Mouse (Mus musculus): ENCODE data around the gene Repin1. TPM values are rescaled to one million over a fixed set of nuclear protein-coding genes. Genes with fewer than 3 reads are reported as not detected.
A peak's percentile ranks its signal among the peaks of the same experiment; 100 is the strongest.

Gene Repin1
- polyA plus RNA-seq, 1 experiment from 2014 or later: 47.5 TPM

- H3K4me1 ChIP-seq (ENCODE audit: control insufficient read depth, insufficient read depth, low read length): peaks cover 6% of the 10 kb centered on the region; the same call in 1 of the 2 replicates
- WGBS: 37% methylated on average over 13 of the region's 14 CpGs
- no peak for DNase-seq (ENCODE audit: low spot score)
- peak; percentile 76 for ATAC-seq (ENCODE audit: insufficient read depth, low FRiP score, low TSS enrichment)
- H3K27me3 ChIP-seq (ENCODE audit: control insufficient read depth, insufficient read depth, low read length): no peaks in the 10 kb centered on the region
- H3K4me2 ChIP-seq (ENCODE audit: low read depth): peak overlapping the region; percentile 83
- no peaks in the 10 kb centered on the region for H3K36me3 ChIP-seq (ENCODE audit: control insufficient read depth, insufficient read depth, low read length)
- peak overlapping the region; percentile 38 for H3K4me3 ChIP-seq (ENCODE audit: low read depth, low read length)
- H3K9ac ChIP-seq (ENCODE audit: low read length): peak overlapping the region; percentile 83
- H3K9me3 ChIP-seq (ENCODE audit: control insufficient read depth, low read length): no peaks in the 10 kb centered on the region
- H3K27ac ChIP-seq (ENCODE audit: low read depth, low read length): peak overlapping the region; percentile 91
These were observed 38.4 kb upstream of the Repin1 start for GRCm38 (mm10) chr6:48555104-48555890.

GRCm38 (mm10) chr6:48555956-48556355, 37.7 kb upstream of the Repin1 start:
- Histone ChIP-seq H3K27ac (ENCODE audit: low read depth, low read length) (no peak overlapping the region), H3K27me3 (ENCODE audit: control insufficient read depth, insufficient read depth, low read length) (no peaks in the 10 kb centered on the region)

GRCm38 (mm10) chr6:48565693-48566310, 27.9 kb upstream of the Repin1 start:
- DNase-seq (ENCODE audit: low spot score) (no peak), ATAC-seq (ENCODE audit: insufficient read depth, low FRiP score, low TSS enrichment) (no peak)
- Histone ChIP-seq H3K36me3 (ENCODE audit: control insufficient read depth, insufficient read depth, low read length) (peaks cover 2% of the 10 kb centered on the region; the same call in 1 of the 2 replicates), H3K27me3 (ENCODE audit: control insufficient read depth, insufficient read depth, low read length) (no peaks in the 10 kb centered on the region), H3K4me2 (ENCODE audit: low read depth) (no peak overlapping the region), H3K27ac (ENCODE audit: low read depth, low read length) (no peak overlapping the region), H3K4me3 (ENCODE audit: low read depth, low read length) (no peak overlapping the region), H3K4me1 (ENCODE audit: control insufficient read depth, insufficient read depth, low read length) (no peaks in the 10 kb centered on the region), H3K9ac (ENCODE audit: low read length) (no peak overlapping the region), H3K9me3 (ENCODE audit: control insufficient read depth, low read length) (no peaks in the 10 kb centered on the region)
- WGBS: 93% methylated on average over 4 of the region's 4 CpGs

More at GRCm38 (mm10) chr6:48555956-48556355, 37.7 kb upstream of the Repin1 start:
- WGBS: 93% methylated on average over 3 of the region's 3 CpGs
- Histone ChIP-seq H3K9ac (ENCODE audit: low read length) (no peak overlapping the region), H3K9me3 (ENCODE audit: control insufficient read depth, low read length) (no peaks in the 10 kb centered on the region), H3K4me3 (ENCODE audit: low read depth, low read length) (no peak overlapping the region), H3K36me3 (ENCODE audit: control insufficient read depth, insufficient read depth, low read length) (no peaks in the 10 kb centered on the region), H3K4me2 (ENCODE audit: low read depth) (peak overlapping the region; percentile 83), H3K4me1 (ENCODE audit: control insufficient read depth, insufficient read depth, low read length) (peaks cover 6% of the 10 kb centered on the region; the same call in 1 of the 2 replicates)
- ATAC-seq (ENCODE audit: insufficient read depth, low FRiP score, low TSS enrichment) (no peak), DNase-seq (ENCODE audit: low spot score) (no peak)

- no peak for ATAC-seq (ENCODE audit: insufficient read depth, low FRiP score, low TSS enrichment)
- no peak overlapping the region for H3K4me3 ChIP-seq (ENCODE audit: low read depth, low read length)
- no peaks in the 10 kb centered on the region for H3K4me1 ChIP-seq (ENCODE audit: control insufficient read depth, insufficient read depth, low read length)
- H3K27me3 ChIP-seq (ENCODE audit: control insufficient read depth, insufficient read depth, low read length): no peaks in the 10 kb centered on the region
- H3K4me2 ChIP-seq (ENCODE audit: low read depth): no peak overlapping the region
- no peaks in the 10 kb centered on the region for H3K9me3 ChIP-seq (ENCODE audit: control insufficient read depth, low read length)
- no peak overlapping the region for H3K9ac ChIP-seq (ENCODE audit: low read length)
- H3K27ac ChIP-seq (ENCODE audit: low read depth, low read length): no peak overlapping the region
- peak; percentile 24 for DNase-seq (ENCODE audit: low spot score)
- WGBS: 63% methylated on average over 5 of the region's 5 CpGs
- H3K36me3 ChIP-seq (ENCODE audit: control insufficient read depth, insufficient read depth, low read length): peaks cover 2% of the 10 kb centered on the region; the same call in 1 of the 2 replicates
These were observed 27.4 kb upstream of the Repin1 start for GRCm38 (mm10) chr6:48566312-48566711.

- H3K4me3 ChIP-seq (ENCODE audit: low read depth, low read length): no peak overlapping the region
- H3K4me2 ChIP-seq (ENCODE audit: low read depth): no peak overlapping the region
- no peak for DNase-seq (ENCODE audit: low spot score)
- H3K9me3 ChIP-seq (ENCODE audit: control insufficient read depth, low read length): no peaks in the 10 kb centered on the region
- H3K27ac ChIP-seq (ENCODE audit: low read depth, low read length): no peak overlapping the region
- no peaks in the 10 kb centered on the region for H3K4me1 ChIP-seq (ENCODE audit: control insufficient read depth, insufficient read depth, low read length)
- no peaks in the 10 kb centered on the region for H3K27me3 ChIP-seq (ENCODE audit: control insufficient read depth, insufficient read depth, low read length)
- H3K36me3 ChIP-seq (ENCODE audit: control insufficient read depth, insufficient read depth, low read length): peaks cover 2% of the 10 kb centered on the region; the same call in 1 of the 2 replicates
- ATAC-seq (ENCODE audit: insufficient read depth, low FRiP score, low TSS enrichment): no peak
- H3K9ac ChIP-seq (ENCODE audit: low read length): no peak overlapping the region
- WGBS: 88% methylated on average over 21 of the region's 21 CpGs
These were observed 25.4 kb upstream of the Repin1 start for GRCm38 (mm10) chr6:48568036-48568984.

- WGBS: 88% methylated on average over 8 of the region's 8 CpGs
- Histone ChIP-seq H3K4me2 (ENCODE audit: low read depth) (no peak overlapping the region), H3K9ac (ENCODE audit: low read length) (no peak overlapping the region), H3K9me3 (ENCODE audit: control insufficient read depth, low read length) (no peaks in the 10 kb centered on the region), H3K27ac (ENCODE audit: low read depth, low read length) (no peak overlapping the region), H3K36me3 (ENCODE audit: control insufficient read depth, insufficient read depth, low read length) (peaks cover 2% of the 10 kb centered on the region; the same call in 1 of the 2 replicates), H3K27me3 (ENCODE audit: control insufficient read depth, insufficient read depth, low read length) (no peaks in the 10 kb centered on the region), H3K4me3 (ENCODE audit: low read depth, low read length) (no peak overlapping the region), H3K4me1 (ENCODE audit: control insufficient read depth, insufficient read depth, low read length) (no peaks in the 10 kb centered on the region)
- ATAC-seq (ENCODE audit: insufficient read depth, low FRiP score, low TSS enrichment) (no peak), DNase-seq (ENCODE audit: low spot score) (no peak)
These were observed 24.4 kb upstream of the Repin1 start for GRCm38 (mm10) chr6:48569065-48569807.

GRCm38 (mm10) chr6:48572014-48572413, 21.7 kb upstream of the Repin1 start:
- no peak overlapping the region for H3K27ac ChIP-seq (ENCODE audit: low read depth, low read length)
- ATAC-seq (ENCODE audit: insufficient read depth, low FRiP score, low TSS enrichment) (no peak), DNase-seq (ENCODE audit: low spot score) (no peak)
- H3K9me3 ChIP-seq (ENCODE audit: control insufficient read depth, low read length): no peaks in the 10 kb centered on the region
- WGBS: 92% methylated on average over 5 of the region's 5 CpGs
- H3K36me3 ChIP-seq (ENCODE audit: control insufficient read depth, insufficient read depth, low read length): no peaks in the 10 kb centered on the region; the same call in 1 of the 2 replicates
- H3K4me3 ChIP-seq (ENCODE audit: low read depth, low read length): no peak overlapping the region
- no peaks in the 10 kb centered on the region for H3K4me1 ChIP-seq (ENCODE audit: control insufficient read depth, insufficient read depth, low read length)
- H3K9ac ChIP-seq (ENCODE audit: low read length): no peak overlapping the region
- H3K4me2 ChIP-seq (ENCODE audit: low read depth): no peak overlapping the region
- no peaks in the 10 kb centered on the region for H3K27me3 ChIP-seq (ENCODE audit: control insufficient read depth, insufficient read depth, low read length)

GRCm38 (mm10) chr6:48572572-48573061, 21.1 kb upstream of the Repin1 start, which contains the start of gene Rarres2:
Gene Rarres2 (minus strand): TSS chr6:48572789.
- Histone ChIP-seq H3K4me3 (ENCODE audit: low read depth, low read length) (no peak within 1 kb of the TSS), H3K9me3 (ENCODE audit: control insufficient read depth, low read length) (no peaks in the 10 kb centered on the region), H3K4me1 (ENCODE audit: control insufficient read depth, insufficient read depth, low read length) (no peaks in the 10 kb centered on the region), H3K36me3 (ENCODE audit: control insufficient read depth, insufficient read depth, low read length) (no peaks in the 10 kb centered on the region; the same call in 1 of the 2 replicates), H3K9ac (ENCODE audit: low read length) (no peak within 1 kb of the TSS), H3K4me2 (ENCODE audit: low read depth) (no peak within 1 kb of the TSS), H3K27me3 (ENCODE audit: control insufficient read depth, insufficient read depth, low read length) (no peaks in the 10 kb centered on the region), H3K27ac (ENCODE audit: low read depth, low read length) (no peak within 1 kb of the TSS)
- 31% methylated on average over 6 of the region's 6 CpGs for WGBS
- ATAC-seq (ENCODE audit: insufficient read depth, low FRiP score, low TSS enrichment) (no peak), DNase-seq (ENCODE audit: low spot score) (peak; percentile 17)
